9 mouse cellular contexts compared by ENCODE assay signal in genomic region chr10:71422047-71423037, GRCm38 (mm10).
DNase-seq lines count a peak whose midpoint lies in the region; ATAC-seq and TF ChIP-seq lines count a peak whose summit lies in the region.
"Had no signal": no experiment of that assay in that cellular context is flagged by ENCODE, and none has a peak within 500 bp of the region (broad histone marks: within the 10 kb centered on the region; RNA-seq: fewer than 3 reads in every experiment).

No protein-coding gene starts in this region.

- H3K9ac ChIP-seq in liver, embryonic 14.5 days (replicated peaks), result no peak overlapping the region

- TF ChIP-seq CTCF in liver, embryonic 14.5 days (IDR thresholded peaks at IDR 0.05; ENCODE audit: low read depth), result peak; percentile 78

- no peak overlapping the region for H3K4me2 ChIP-seq in liver, embryonic 14.5 days (ENCODE audit: low read depth)

- H3K4me3 ChIP-seq in liver, embryonic 14.5 days (ENCODE audit: insufficient read depth in 1 of 2, low read depth in 2 of 2, low read length in 2 of 2), result no peak overlapping the region
- H3K4me3 ChIP-seq: erythroblast, embryonic 14.5 days had no signal

- 36% methylated on average over 14 of the region's 14 CpGs for WGBS in liver, embryonic 14.5 days (ENCODE audit: insufficient replicate concordance)

- no peaks in the 10 kb centered on the region for H3K9me3 ChIP-seq in liver, embryonic 14.5 days (ENCODE audit: control insufficient read depth, low read length)

- H3K27ac ChIP-seq in liver, embryonic 14.5 days, result no peak overlapping the region

- peak; percentile 1 to 38 for DNase-seq in urinary bladder, adult 18-20 months (ENCODE audit: low spot score in 2 of 2)
- no peak for DNase-seq in urinary bladder, postnatal 10 days (ENCODE audit: low spot score)
- peak; percentile 29 for DNase-seq in cerebellum, adult 11-12 months
- DNase-seq in frontal cortex, adult 2 months (ENCODE audit: extremely low spot score in 1 of 2, low spot score in 1 of 2), result peak; percentile 11 to 85
- DNase-seq in kidney, postnatal 14 days, result peak; percentile 67
- DNase-seq in liver, embryonic 14.5 days (ENCODE audit: low read depth in 3 of 3, low spot score in 3 of 3), result peak in 2 of 3 experiments; percentile 13 to 15
- peak; percentile 68 for DNase-seq in thymus, postnatal 4 days

- no peak for TF ChIP-seq EP300 in liver, embryonic 14.5 days (IDR thresholded peaks at IDR 0.05; ENCODE audit: low read depth)

- H3K36me3 ChIP-seq in liver, embryonic 14.5 days (replicated peaks; ENCODE audit: control insufficient read depth, insufficient read depth, low read depth), result no peaks in the 10 kb centered on the region

- ATAC-seq in liver, embryonic 14.5 days (ENCODE audit: insufficient read depth), result no peak
- peak; percentile 44; the same call in 1 of the 2 replicates for ATAC-seq in neutrophil, adult 5-6 weeks (ENCODE audit: extremely low read depth, insufficient number of reproducible peaks, low FRiP score, poor library complexity, severe bottlenecking)

- H3K4me1 ChIP-seq in liver, embryonic 14.5 days (replicated peaks; ENCODE audit: control insufficient read depth in 2 of 2, insufficient read depth in 2 of 2, low read length in 1 of 2), result no peaks in the 10 kb centered on the region

- H3K27me3 ChIP-seq in liver, embryonic 14.5 days (ENCODE audit: control insufficient read depth, insufficient read depth, low read length), result no peaks in the 10 kb centered on the region
